Mouse (Mus musculus): ENCODE data around the gene Riox2. TPM values are rescaled to one million over a fixed set of nuclear protein-coding genes. Genes with fewer than 3 reads are reported as not detected.
"Not testable (repeated sequence)": the region's sequence is repeated elsewhere in the genome, so short reads cannot be mapped to it uniquely, and the experiment has no call there.

The Riox2 gene
- 16.4 and 17.1 TPM in 2 replicates for polyA plus RNA-seq (2015; fragmentation: Nextera tagmentation; extraction: Ambion mirVana)

GRCm38 (mm10) chr16:59471637-59472278, at the start of gene Riox2:
Riox2 (plus strand) TSS chr16:59471775.
- Histone ChIP-seq H3K9me3 (no peaks in the 10 kb centered on the region), H3K9ac (peak within 1 kb of the TSS; percentile 62), H3K4me1 (replicated peaks) (peaks cover 7% of the 10 kb centered on the region), H3K4me3 (peak within 1 kb of the TSS; percentile 68), H3K4me2 (peak within 1 kb of the TSS; percentile 93), H3K27ac (replicated peaks) (0 out of 2 replicates have a peak within 1 kb of the TSS, but pooled peaks have one; percentile 18), H3K27me3 (no peaks in the 10 kb centered on the region), H3K36me3 (no peaks in the 10 kb centered on the region)
- 2% methylated on average over 52 of the region's 56 CpGs for WGBS
- peak; percentile 96 for ATAC-seq (ENCODE audit: low FRiP score, low read depth)

GRCm38 (mm10) chr16:59427960-59428359, 43.6 kb upstream of the Riox2 start:
- 49% methylated on average over 7 of the region's 7 CpGs for WGBS
- ATAC-seq (ENCODE audit: low FRiP score, low read depth), result no peak
- H3K36me3 ChIP-seq, result no peaks in the 10 kb centered on the region

GRCm38 (mm10) chr16:59433181-59433580, 38.4 kb upstream of the Riox2 start:
- Histone ChIP-seq H3K9ac (no peak overlapping the region), H3K4me2 (no peak overlapping the region), H3K9me3 (no peaks in the 10 kb centered on the region), H3K36me3 (no peaks in the 10 kb centered on the region), H3K27me3 (no peaks in the 10 kb centered on the region), H3K27ac (replicated peaks) (no peak overlapping the region), H3K4me1 (replicated peaks) (no peaks in the 10 kb centered on the region), H3K4me3 (no peak overlapping the region)
- no peak for ATAC-seq (ENCODE audit: low FRiP score, low read depth)
- WGBS, result 70% methylated on average over 11 of the region's 11 CpGs

More at GRCm38 (mm10) chr16:59427960-59428359, 43.6 kb upstream of the Riox2 start:
- Histone ChIP-seq H3K4me2 (no peak overlapping the region), H3K9me3 (no peaks in the 10 kb centered on the region), H3K27me3 (no peaks in the 10 kb centered on the region), H3K4me1 (replicated peaks) (no peaks in the 10 kb centered on the region), H3K27ac (replicated peaks) (no peak overlapping the region), H3K4me3 (no peak overlapping the region), H3K9ac (no peak overlapping the region)

- H3K4me1 ChIP-seq (replicated peaks), result no peaks in the 10 kb centered on the region
- H3K36me3 ChIP-seq, result no peaks in the 10 kb centered on the region
- ATAC-seq (ENCODE audit: low FRiP score, low read depth), result no peak
- H3K4me2 ChIP-seq, result no peak overlapping the region
- H3K9ac ChIP-seq, result no peak overlapping the region
- no peak overlapping the region for H3K4me3 ChIP-seq
- WGBS, result 65% methylated on average over 7 of the region's 7 CpGs
- H3K27ac ChIP-seq (replicated peaks), result no peak overlapping the region
- no peaks in the 10 kb centered on the region for H3K27me3 ChIP-seq
- no peaks in the 10 kb centered on the region for H3K9me3 ChIP-seq
Measured at GRCm38 (mm10) chr16:59444880-59445559, 26.6 kb upstream of the Riox2 start.

GRCm38 (mm10) chr16:59448181-59448580, 23.4 kb upstream of the Riox2 start:
- Histone ChIP-seq H3K9me3 (no peaks in the 10 kb centered on the region), H3K27ac (replicated peaks) (no peak overlapping the region), H3K4me3 (no peak overlapping the region), H3K27me3 (no peaks in the 10 kb centered on the region), H3K9ac (no peak overlapping the region), H3K4me2 (no peak overlapping the region), H3K4me1 (replicated peaks) (no peaks in the 10 kb centered on the region), H3K36me3 (no peaks in the 10 kb centered on the region)
- ATAC-seq (ENCODE audit: low FRiP score, low read depth), result no peak
- WGBS, result 68% methylated on average over 1 of the region's 1 CpGs

- Histone ChIP-seq H3K4me3 (no peak overlapping the region), H3K4me1 (replicated peaks) (no peaks in the 10 kb centered on the region), H3K27ac (replicated peaks) (no peak overlapping the region), H3K4me2 (no peak overlapping the region), H3K27me3 (no peaks in the 10 kb centered on the region), H3K9me3 (no peaks in the 10 kb centered on the region), H3K9ac (no peak overlapping the region), H3K36me3 (no peaks in the 10 kb centered on the region)
- ATAC-seq (ENCODE audit: low FRiP score, low read depth), result no peak
Measured at GRCm38 (mm10) chr16:59449092-59449491, 22.5 kb upstream of the Riox2 start.

GRCm38 (mm10) chr16:59451813-59452212, 19.8 kb upstream of the Riox2 start:
- H3K9ac ChIP-seq, result no peak overlapping the region
- 91% methylated on average over 5 of the region's 5 CpGs for WGBS
- no peak overlapping the region for H3K27ac ChIP-seq (replicated peaks)
- no peak overlapping the region for H3K4me3 ChIP-seq
- no peak overlapping the region for H3K4me2 ChIP-seq
- H3K9me3 ChIP-seq, result no peaks in the 10 kb centered on the region
- H3K4me1 ChIP-seq (replicated peaks), result no peaks in the 10 kb centered on the region
- H3K36me3 ChIP-seq, result no peaks in the 10 kb centered on the region
- no peak for ATAC-seq (ENCODE audit: low FRiP score, low read depth)
- H3K27me3 ChIP-seq, result no peaks in the 10 kb centered on the region

GRCm38 (mm10) chr16:59459259-59459861, 12.2 kb upstream of the Riox2 start:
- H3K36me3 ChIP-seq; H3K27ac ChIP-seq (replicated peaks); H3K4me3 ChIP-seq; H3K27me3 ChIP-seq; H3K9ac ChIP-seq; H3K9me3 ChIP-seq; H3K4me1 ChIP-seq (replicated peaks); H3K4me2 ChIP-seq: not testable (repeated sequence)
- WGBS, result 91% methylated on average over 5 of the region's 5 CpGs
- peak; percentile 30; the same call in 1 of the 2 replicates for ATAC-seq (ENCODE audit: low FRiP score, low read depth)

GRCm38 (mm10) chr16:59463567-59463966, 8.0 kb upstream of the Riox2 start:
- no peaks in the 10 kb centered on the region for H3K36me3 ChIP-seq
- H3K4me1 ChIP-seq (replicated peaks), result no peaks in the 10 kb centered on the region
- no peak overlapping the region for H3K4me2 ChIP-seq
- H3K27me3 ChIP-seq, result no peaks in the 10 kb centered on the region
- no peak for ATAC-seq (ENCODE audit: low FRiP score, low read depth)
- no peak overlapping the region for H3K27ac ChIP-seq (replicated peaks)
- 60% methylated on average over 4 of the region's 4 CpGs for WGBS
- H3K9ac ChIP-seq, result no peak overlapping the region
- no peak overlapping the region for H3K4me3 ChIP-seq
- no peaks in the 10 kb centered on the region for H3K9me3 ChIP-seq

- no peak for ATAC-seq (ENCODE audit: low FRiP score, low read depth)
- H3K4me3 ChIP-seq, result no peak overlapping the region
- no peaks in the 10 kb centered on the region for H3K36me3 ChIP-seq
- 80% methylated on average over 6 of the region's 6 CpGs for WGBS
- no peak overlapping the region for H3K4me2 ChIP-seq
- H3K4me1 ChIP-seq (replicated peaks), result no peaks in the 10 kb centered on the region
- no peaks in the 10 kb centered on the region for H3K27me3 ChIP-seq
- H3K27ac ChIP-seq (replicated peaks), result no peak overlapping the region
- no peaks in the 10 kb centered on the region for H3K9me3 ChIP-seq
- no peak overlapping the region for H3K9ac ChIP-seq
Measured at GRCm38 (mm10) chr16:59463973-59464372, 7.6 kb upstream of the Riox2 start.

- Histone ChIP-seq H3K9me3 (no peaks in the 10 kb centered on the region), H3K9ac (no peak overlapping the region), H3K36me3 (no peaks in the 10 kb centered on the region), H3K27me3 (no peaks in the 10 kb centered on the region), H3K4me1 (replicated peaks) (peaks cover 7% of the 10 kb centered on the region), H3K27ac (replicated peaks) (no peak overlapping the region), H3K4me3 (no peak overlapping the region), H3K4me2 (no peak overlapping the region)
- ATAC-seq (ENCODE audit: low FRiP score, low read depth), result no peak
- WGBS, result 86% methylated on average over 1 of the region's 1 CpGs
Measured at GRCm38 (mm10) chr16:59469846-59470245, 1.7 kb upstream of the Riox2 start.

GRCm38 (mm10) chr16:59472546-59472945, 971 bp downstream of the Riox2 start:
- H3K36me3 ChIP-seq, result no peaks in the 10 kb centered on the region
- 50% methylated on average over 6 of the region's 6 CpGs for WGBS
- H3K4me1 ChIP-seq (replicated peaks), result peaks cover 7% of the 10 kb centered on the region
- no peak for ATAC-seq (ENCODE audit: low FRiP score, low read depth)
- H3K9ac ChIP-seq, result 0 out of 2 replicates have a peak overlapping the region, but pooled peaks have one; percentile 62
- no peak overlapping the region for H3K27ac ChIP-seq (replicated peaks)
- peak overlapping the region; percentile 68 for H3K4me3 ChIP-seq
- peak overlapping the region; percentile 93 for H3K4me2 ChIP-seq
- H3K9me3 ChIP-seq, result no peaks in the 10 kb centered on the region
- H3K27me3 ChIP-seq, result no peaks in the 10 kb centered on the region

All from hindbrain, embryonic 15.5 days (tissue).